Mouse (Mus musculus): ENCODE measurements around the gene E130114P18Rik. TPM values are rescaled to one million over a fixed set of nuclear protein-coding genes. Genes with fewer than 3 reads are reported as not detected.
A peak's percentile ranks its signal among the peaks of the same experiment; 100 is the strongest.

E130114P18Rik gene
- polyA plus RNA-seq, 1 experiment from 2014 or later, result 71.1 TPM

- H3K9ac ChIP-seq, result no peak overlapping the region
- no peak overlapping the region for H3K27ac ChIP-seq
- H3K4me3 ChIP-seq, result no peak overlapping the region
- H3K27me3 ChIP-seq, result no peaks in the 10 kb centered on the region
- H3K9me3 ChIP-seq (replicated peaks), result no peaks in the 10 kb centered on the region
- 90% methylated on average over 1 of the region's 1 CpGs for WGBS
- peaks cover 18% of the 10 kb centered on the region for H3K4me1 ChIP-seq
- no peaks in the 10 kb centered on the region for H3K36me3 ChIP-seq (ENCODE audit: poor library complexity, severe bottlenecking)
- ATAC-seq, result no peak
- no peak overlapping the region for H3K4me2 ChIP-seq
These were observed 157.5 kb downstream of the E130114P18Rik start for GRCm38 (mm10) chr4:97620409-97620808.

GRCm38 (mm10) chr4:97618668-97619373 is 159.1 kb downstream of the E130114P18Rik start:
- Histone ChIP-seq H3K4me1 (peaks cover 17% of the 10 kb centered on the region), H3K27ac (peak overlapping the region; percentile 88), H3K27me3 (no peaks in the 10 kb centered on the region), H3K4me2 (peak overlapping the region; percentile 39), H3K9me3 (replicated peaks) (no peaks in the 10 kb centered on the region), H3K36me3 (ENCODE audit: poor library complexity, severe bottlenecking) (no peaks in the 10 kb centered on the region), H3K9ac (peak overlapping the region; percentile 56), H3K4me3 (no peak overlapping the region)
- 29% methylated on average over 15 of the region's 15 CpGs for WGBS
- peak; percentile 87 for ATAC-seq

- no peaks in the 10 kb centered on the region for H3K9me3 ChIP-seq (replicated peaks)
- no peak overlapping the region for H3K9ac ChIP-seq
- H3K27ac ChIP-seq, result no peak overlapping the region
- ATAC-seq, result no peak
- WGBS, result 80% methylated on average over 3 of the region's 3 CpGs
- H3K27me3 ChIP-seq, result no peaks in the 10 kb centered on the region
- peaks cover 41% of the 10 kb centered on the region for H3K4me1 ChIP-seq
- no peaks in the 10 kb centered on the region for H3K36me3 ChIP-seq (ENCODE audit: poor library complexity, severe bottlenecking)
- H3K4me3 ChIP-seq, result no peak overlapping the region
- no peak overlapping the region for H3K4me2 ChIP-seq
These were observed 162.8 kb downstream of the E130114P18Rik start for GRCm38 (mm10) chr4:97615031-97615430.

- peak overlapping the region; percentile 32 for H3K4me2 ChIP-seq
- 42% methylated on average over 11 of the region's 11 CpGs for WGBS
- peak overlapping the region; percentile 27; the same call in 1 of the 2 replicates for H3K9ac ChIP-seq
- H3K27me3 ChIP-seq, result no peaks in the 10 kb centered on the region
- H3K4me3 ChIP-seq, result no peak overlapping the region
- no peaks in the 10 kb centered on the region for H3K36me3 ChIP-seq (ENCODE audit: poor library complexity, severe bottlenecking)
- H3K27ac ChIP-seq, result peak overlapping the region; percentile 96
- ATAC-seq, result peak; percentile 79
- H3K9me3 ChIP-seq (replicated peaks), result no peaks in the 10 kb centered on the region
- H3K4me1 ChIP-seq, result peaks cover 61% of the 10 kb centered on the region
These were observed 166.5 kb downstream of the E130114P18Rik start for GRCm38 (mm10) chr4:97611251-97611847.

GRCm38 (mm10) chr4:97609831-97610727 is 167.8 kb downstream of the E130114P18Rik start:
- ATAC-seq, result peak; percentile 79
- no peaks in the 10 kb centered on the region for H3K9me3 ChIP-seq (replicated peaks)
- H3K27me3 ChIP-seq, result no peaks in the 10 kb centered on the region
- H3K4me3 ChIP-seq, result no peak overlapping the region; the same call in 1 of the 2 replicates
- H3K36me3 ChIP-seq (ENCODE audit: poor library complexity, severe bottlenecking), result no peaks in the 10 kb centered on the region
- 11% methylated on average over 10 of the region's 10 CpGs for WGBS
- H3K4me1 ChIP-seq, result peaks cover 67% of the 10 kb centered on the region
- peak overlapping the region; percentile 37 for H3K4me2 ChIP-seq
- peak overlapping the region; percentile 96 for H3K27ac ChIP-seq
- H3K9ac ChIP-seq, result peak overlapping the region; percentile 17; the same call in 1 of the 2 replicates

GRCm38 (mm10) chr4:97609329-97609728 is 168.5 kb downstream of the E130114P18Rik start:
- Histone ChIP-seq H3K4me3 (no peak overlapping the region), H3K36me3 (ENCODE audit: poor library complexity, severe bottlenecking) (no peaks in the 10 kb centered on the region), H3K27ac (peak overlapping the region; percentile 96), H3K9me3 (replicated peaks) (no peaks in the 10 kb centered on the region), H3K9ac (peak overlapping the region; percentile 17), H3K4me1 (peaks cover 67% of the 10 kb centered on the region), H3K27me3 (no peaks in the 10 kb centered on the region), H3K4me2 (peak overlapping the region; percentile 37)
- WGBS, result 65% methylated on average over 4 of the region's 4 CpGs
- ATAC-seq, result no peak

- H3K4me3 ChIP-seq, result no peak overlapping the region
- H3K27me3 ChIP-seq, result no peaks in the 10 kb centered on the region
- WGBS, result 30% methylated on average over 8 of the region's 8 CpGs
- H3K4me2 ChIP-seq, result peak overlapping the region; percentile 37
- 0 out of 2 replicates have a peak overlapping the region, but pooled peaks have one; percentile 17 for H3K9ac ChIP-seq
- H3K4me1 ChIP-seq, result peaks cover 67% of the 10 kb centered on the region
- no peaks in the 10 kb centered on the region for H3K9me3 ChIP-seq (replicated peaks)
- H3K27ac ChIP-seq, result peak overlapping the region; percentile 96
- H3K36me3 ChIP-seq (ENCODE audit: poor library complexity, severe bottlenecking), result no peaks in the 10 kb centered on the region
- ATAC-seq, result no peak
These were observed 169.2 kb downstream of the E130114P18Rik start for GRCm38 (mm10) chr4:97608728-97609127.

GRCm38 (mm10) chr4:97608134-97608533 is 169.7 kb downstream of the E130114P18Rik start:
- Histone ChIP-seq H3K27ac (peak overlapping the region; percentile 96), H3K36me3 (ENCODE audit: poor library complexity, severe bottlenecking) (no peaks in the 10 kb centered on the region), H3K4me2 (no peak overlapping the region), H3K4me1 (peaks cover 67% of the 10 kb centered on the region), H3K9me3 (replicated peaks) (no peaks in the 10 kb centered on the region), H3K4me3 (no peak overlapping the region), H3K27me3 (no peaks in the 10 kb centered on the region), H3K9ac (no peak overlapping the region)
- no peak for ATAC-seq
- 11% methylated on average over 3 of the region's 3 CpGs for WGBS

- no peak for ATAC-seq
- H3K9ac ChIP-seq, result no peak overlapping the region
- WGBS, result 68% methylated on average over 1 of the region's 1 CpGs
- no peaks in the 10 kb centered on the region for H3K9me3 ChIP-seq (replicated peaks)
- no peaks in the 10 kb centered on the region for H3K27me3 ChIP-seq
- H3K4me3 ChIP-seq, result no peak overlapping the region
- H3K36me3 ChIP-seq (ENCODE audit: poor library complexity, severe bottlenecking), result no peaks in the 10 kb centered on the region
- no peak overlapping the region for H3K4me2 ChIP-seq
- peak overlapping the region; percentile 54 for H3K27ac ChIP-seq
- peaks cover 70% of the 10 kb centered on the region for H3K4me1 ChIP-seq
These were observed 170.7 kb downstream of the E130114P18Rik start for GRCm38 (mm10) chr4:97607169-97607568.

- no peaks in the 10 kb centered on the region for H3K9me3 ChIP-seq (replicated peaks)
- H3K4me1 ChIP-seq, result peaks cover 70% of the 10 kb centered on the region
- H3K27ac ChIP-seq, result no peak overlapping the region
- no peaks in the 10 kb centered on the region for H3K27me3 ChIP-seq
- no peaks in the 10 kb centered on the region for H3K36me3 ChIP-seq (ENCODE audit: poor library complexity, severe bottlenecking)
- no peak overlapping the region for H3K4me3 ChIP-seq
- WGBS, result 62% methylated on average over 8 of the region's 8 CpGs
- no peak overlapping the region for H3K4me2 ChIP-seq
- ATAC-seq, result no peak
- H3K9ac ChIP-seq, result no peak overlapping the region
These were observed 171.4 kb downstream of the E130114P18Rik start for GRCm38 (mm10) chr4:97606524-97606923.

GRCm38 (mm10) chr4:97602579-97602978 is 175.3 kb downstream of the E130114P18Rik start:
- Histone ChIP-seq H3K27me3 (no peaks in the 10 kb centered on the region), H3K9ac (no peak overlapping the region), H3K36me3 (ENCODE audit: poor library complexity, severe bottlenecking) (no peaks in the 10 kb centered on the region), H3K27ac (peak overlapping the region; percentile 82; the same call in 1 of the 2 replicates), H3K4me1 (peaks cover 43% of the 10 kb centered on the region), H3K4me3 (no peak overlapping the region), H3K9me3 (replicated peaks) (no peaks in the 10 kb centered on the region), H3K4me2 (no peak overlapping the region)
- peak; percentile 52 for ATAC-seq
- 52% methylated on average over 4 of the region's 4 CpGs for WGBS
